Mouse (Mus musculus) bone marrow macrophage, adult 2 months (primary cell): ENCODE measurements at regions not wholly inside any gene's neighbourhood (a gene's known extent, or its start where the extent isn't known, plus 50 kb on each side); places are given as distances from the start of the nearest gene placed in this dataset.

Experiments used
- CTCF ChIP-seq: IDR thresholded peaks from 2 replicates; pipeline ENCODE4 v1.5.1; 2012; ENCODE audit warnings: low read depth, mild to moderate bottlenecking, low read length, moderate library complexity
- POLR2A ChIP-seq: IDR thresholded peaks from 2 replicates; pipeline ENCODE4 v1.6.1; 2012; ENCODE audit warnings: mild to moderate bottlenecking, low read depth, low read length, borderline replicate concordance

DNA sequence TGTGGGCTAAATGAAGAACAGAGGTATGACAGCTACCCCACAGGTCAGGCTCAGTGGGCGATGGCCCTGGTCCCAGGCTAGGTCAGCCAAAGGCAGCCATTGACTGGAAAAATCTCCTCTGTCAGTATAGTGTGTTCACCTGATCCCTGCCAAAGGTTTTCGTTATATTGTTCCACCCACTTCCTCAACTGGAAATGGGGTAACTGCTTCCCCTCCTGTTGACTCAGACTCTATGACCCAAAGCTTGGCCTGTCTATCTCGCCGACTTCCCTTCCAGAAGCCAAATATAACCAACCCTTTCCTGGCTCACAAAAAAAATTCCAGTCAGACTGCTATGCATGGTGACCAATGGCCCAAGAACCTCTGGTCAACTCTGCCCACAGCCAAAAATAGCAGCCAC is 437.0 kb upstream of the Smim15 start:
- TF ChIP-seq CTCF (no peak), POLR2A (no peak)
